Mouse (Mus musculus) neural tube, embryonic 11.5 days (tissue): ENCODE measurements at regions not wholly inside any gene's neighbourhood (a gene's known extent, or its start where the extent isn't known, plus 50 kb on each side); places are given as distances from the start of the nearest gene placed in this dataset.

Source experiments
- ATAC-seq: fragments of 200-750 bp; cut with Nextera tagmentation; 2 replicates; pipeline ENCODE4 v1.8.0; 2017; ENCODE audit warnings: moderate number of reproducible peaks, mild to moderate bottlenecking, moderate TSS enrichment, moderate library complexity; ENCODE audit not compliant: insufficient read depth, low FRiP score, low TSS enrichment
- DNase-seq: peaks from one replicate; pipeline ENCODE4 v3.0.0-alpha.2; 2015; ENCODE audit warnings: low spot score
- H3K27ac ChIP-seq: fragments of 300-500 bp; sonication (generic); 2 replicates; pipeline ENCODE4 v1.5.1; 2014; ENCODE audit warnings: low read depth, mild to moderate bottlenecking, low read length
- H3K27me3 ChIP-seq: fragments of 300-500 bp; sonication (generic); 2 replicates; pipeline ENCODE4 v1.6.1; 2014; ENCODE audit warnings: mild to moderate bottlenecking, low read length, mixed read lengths; ENCODE audit not compliant: control insufficient read depth, insufficient read depth
- H3K36me3 ChIP-seq: fragments of 300-500 bp; sonication (generic); 2 replicates; pipeline ENCODE4 v1.6.1; 2014; ENCODE audit warnings: mild to moderate bottlenecking, low read length, moderate library complexity, mixed read lengths; ENCODE audit not compliant: control insufficient read depth, insufficient read depth
- H3K4me1 ChIP-seq: fragments of 300-500 bp; sonication (generic); 2 replicates; pipeline ENCODE4 v1.6.1; 2014; ENCODE audit warnings: low read length, mixed read lengths; ENCODE audit not compliant: control insufficient read depth, insufficient read depth
- H3K4me2 ChIP-seq: fragments of 300-500 bp; sonication (generic); 2 replicates; pipeline ENCODE4 v1.6.1; 2014; ENCODE audit warnings: low read depth, mild to moderate bottlenecking, moderate library complexity
- H3K4me3 ChIP-seq: fragments of 300-500 bp; sonication (generic); 2 replicates; pipeline ENCODE4 v1.5.1; 2014; ENCODE audit warnings: low read depth, low read length
- H3K9ac ChIP-seq: fragments of 300-500 bp; sonication (generic); 2 replicates; pipeline ENCODE4 v1.6.1; 2014; ENCODE audit warnings: mild to moderate bottlenecking, low read length
- H3K9me3 ChIP-seq: fragments of 300-500 bp; sonication (generic); 2 replicates; pipeline ENCODE4 v1.6.1; 2016; ENCODE audit warnings: low read length; ENCODE audit not compliant: control insufficient read depth
- WGBS: fragments of 180-500 bp; shearing (Covaris S2); extraction: QIAGEN DNeasy Blood & Tissue Kit; methylation state at CpG from one replicate; pipeline ENCODE4 v1.1.7; 2014; 5-methylcytosine and 5-hydroxymethylcytosine counted together

DNA sequence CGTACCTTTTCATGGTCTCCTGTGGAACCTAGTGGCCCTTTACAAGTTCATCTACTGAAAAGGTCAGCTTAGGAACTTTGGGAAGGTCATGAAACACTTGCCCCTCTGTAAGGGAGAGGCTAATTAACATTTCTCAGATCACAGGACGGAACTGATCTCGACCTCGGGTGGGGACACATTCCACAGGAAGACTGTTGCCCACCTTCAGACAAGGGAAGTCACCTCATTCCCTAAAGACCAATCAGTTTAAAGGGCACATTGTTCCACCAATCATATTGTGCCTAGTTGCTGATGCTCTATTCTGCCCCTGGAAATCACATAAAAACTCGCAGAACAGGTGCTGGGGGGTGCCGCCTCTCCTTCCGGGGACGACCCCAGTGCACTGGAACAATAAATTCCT lies 170.8 kb downstream of the Gm10260 start:
- Histone ChIP-seq H3K27me3 (no peaks in the 10 kb centered on the region), H3K4me3 (no peak overlapping the region), H3K36me3 (no peaks in the 10 kb centered on the region), H3K4me1 (no peaks in the 10 kb centered on the region), H3K4me2 (no peak overlapping the region), H3K9ac (no peak overlapping the region), H3K27ac (no peak overlapping the region), H3K9me3 (no peaks in the 10 kb centered on the region)
- DNase-seq: no peak
- no peak for ATAC-seq
- WGBS: 77% methylated on average over 8 of the region's 8 CpGs

DNA sequence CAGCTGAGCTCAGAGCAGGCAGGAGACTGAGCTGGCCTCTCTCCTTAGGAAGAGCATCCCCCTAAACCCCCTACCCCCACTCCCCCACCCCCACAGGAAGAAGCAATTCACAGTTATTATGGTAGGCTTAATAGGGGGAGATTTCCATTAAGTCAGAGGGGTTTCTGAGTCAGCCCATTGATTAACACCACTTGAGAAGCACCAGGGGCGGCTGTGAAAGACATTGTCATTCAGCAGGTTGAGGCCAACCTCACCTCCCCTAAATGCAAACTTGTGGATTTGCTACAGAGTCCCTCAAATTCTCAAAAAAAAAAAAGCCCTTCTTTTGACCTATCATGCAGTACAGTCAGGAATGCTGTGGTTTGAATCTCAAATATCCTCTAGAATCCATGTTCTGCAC lies 172.3 kb downstream of the Gm10260 start:
- Histone ChIP-seq H3K9me3 (no peaks in the 10 kb centered on the region), H3K36me3 (no peaks in the 10 kb centered on the region), H3K27ac (no peak overlapping the region), H3K4me1 (no peaks in the 10 kb centered on the region), H3K4me2 (no peak overlapping the region), H3K27me3 (no peaks in the 10 kb centered on the region), H3K4me3 (no peak overlapping the region), H3K9ac (no peak overlapping the region)
- DNase-seq (no peak), ATAC-seq (no peak)
- 35% methylated on average over 1 of the region's 1 CpGs for WGBS

DNA sequence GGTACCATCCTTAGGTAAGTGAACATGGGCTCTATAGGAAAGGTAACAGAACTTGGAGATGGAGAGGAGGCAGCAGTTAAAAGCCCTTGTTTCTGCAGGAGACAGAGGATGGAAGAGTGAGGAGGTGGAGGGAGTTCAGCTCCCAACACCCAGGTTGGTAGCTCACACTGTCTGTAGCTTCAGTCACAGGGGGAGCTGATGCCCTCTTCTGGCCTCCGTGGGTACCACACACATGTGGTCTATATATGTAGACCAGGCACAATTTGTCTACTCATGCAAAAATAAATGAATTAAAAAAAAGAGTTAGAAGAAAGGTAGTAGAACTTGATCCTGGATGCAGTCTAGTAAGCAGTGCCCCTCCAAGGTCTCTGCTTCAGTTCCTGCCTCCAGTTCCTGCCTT lies 173.3 kb downstream of the Gm10260 start:
- H3K9me3 ChIP-seq: no peaks in the 10 kb centered on the region
- no peak for DNase-seq
- no peak overlapping the region for H3K4me2 ChIP-seq
- 67% methylated on average over 1 of the region's 1 CpGs for WGBS
- H3K27me3 ChIP-seq: no peaks in the 10 kb centered on the region
- no peak overlapping the region for H3K4me3 ChIP-seq
- no peak overlapping the region for H3K9ac ChIP-seq
- H3K4me1 ChIP-seq: no peaks in the 10 kb centered on the region
- no peaks in the 10 kb centered on the region for H3K36me3 ChIP-seq
- ATAC-seq: no peak
- H3K27ac ChIP-seq: no peak overlapping the region

DNA sequence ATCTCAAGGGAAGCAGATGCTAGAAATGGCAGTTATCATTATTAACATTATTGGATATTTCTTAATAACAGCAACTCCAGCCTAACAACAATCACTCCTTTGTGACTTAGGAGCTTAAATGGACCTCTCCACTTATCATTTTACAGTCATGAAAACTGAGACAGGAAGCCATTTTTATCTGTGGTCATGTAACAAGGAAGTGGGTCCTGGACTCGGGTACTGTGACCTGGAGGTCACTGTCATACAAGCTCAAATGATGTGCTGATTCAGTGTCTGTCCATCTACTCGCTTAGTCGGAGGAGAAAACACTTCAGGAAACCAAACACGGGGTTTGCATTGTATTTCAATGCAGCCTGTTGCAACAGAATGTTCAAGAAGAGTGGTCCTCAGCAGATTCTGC lies 176.4 kb downstream of the Gm10260 start:
- no peaks in the 10 kb centered on the region; the same call in 1 of the 2 replicates for H3K4me1 ChIP-seq
- no peak overlapping the region for H3K27ac ChIP-seq
- H3K9me3 ChIP-seq: no peaks in the 10 kb centered on the region
- 80% methylated on average over 4 of the region's 4 CpGs for WGBS
- H3K4me3 ChIP-seq: no peak overlapping the region
- H3K9ac ChIP-seq: no peak overlapping the region
- no peaks in the 10 kb centered on the region for H3K36me3 ChIP-seq
- no peaks in the 10 kb centered on the region for H3K27me3 ChIP-seq
- ATAC-seq (no peak), DNase-seq (no peak)
- H3K4me2 ChIP-seq: no peak overlapping the region

DNA sequence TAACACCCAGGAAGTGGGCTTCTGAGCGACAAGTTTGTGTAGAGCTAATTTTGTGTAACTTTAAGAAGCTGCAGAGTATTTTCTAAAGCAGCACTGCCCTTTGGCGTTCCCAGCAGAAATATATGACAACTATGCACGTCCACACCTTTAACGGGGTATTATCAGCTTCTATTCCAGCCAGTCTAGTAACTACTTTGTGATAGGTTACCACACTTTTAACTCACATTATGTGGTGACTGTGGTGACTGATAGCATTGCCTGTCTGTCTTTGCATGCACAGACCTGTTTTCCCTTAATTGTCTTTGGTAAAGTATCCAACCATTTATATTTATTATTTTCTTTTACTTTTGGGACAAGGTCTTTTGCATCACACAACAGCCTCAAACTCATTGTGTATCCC lies 179.1 kb downstream of the Gm10260 start:
- H3K27ac ChIP-seq: no peak overlapping the region
- 90% methylated on average over 4 of the region's 4 CpGs for WGBS

DNA sequence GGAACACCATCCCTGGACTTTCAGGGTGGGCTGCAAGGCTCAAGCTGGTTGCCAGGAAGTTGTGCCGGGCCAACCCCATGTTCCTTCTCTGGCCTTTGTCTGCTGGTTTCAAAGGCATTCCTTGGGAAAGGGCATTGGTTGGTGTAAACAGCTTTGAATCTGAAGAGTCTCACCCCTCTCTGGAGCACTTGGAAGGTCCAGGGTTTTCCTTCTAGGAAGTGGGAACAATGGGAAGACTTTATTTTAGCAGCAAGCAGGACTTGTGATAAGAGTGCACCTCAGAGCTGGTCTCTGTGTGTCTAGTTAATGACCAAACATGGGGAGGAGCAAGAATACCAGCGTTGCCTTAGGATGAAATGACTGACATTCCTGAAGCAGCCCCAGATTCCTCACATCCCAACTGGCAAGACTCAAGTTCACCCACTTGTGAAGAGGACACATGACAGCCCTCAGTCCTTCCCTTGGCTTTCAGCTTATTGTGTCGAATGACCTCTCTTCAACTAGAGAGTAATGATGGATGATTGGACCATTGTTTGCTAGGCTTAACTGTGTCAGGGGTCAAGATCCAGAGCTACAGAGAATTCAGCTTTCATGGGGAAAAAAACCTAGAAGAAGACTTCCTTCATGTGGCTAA lies 180.1 kb downstream of the Gm10260 start:
- H3K27me3 ChIP-seq: no peaks in the 10 kb centered on the region
- H3K9me3 ChIP-seq: no peaks in the 10 kb centered on the region
- H3K9ac ChIP-seq: no peak overlapping the region
- ATAC-seq: no peak
- whole genome bisulfite sequencing: 9% methylated on average over 3 of the region's 3 CpGs
- H3K4me2 ChIP-seq: no peak overlapping the region
- H3K27ac ChIP-seq: no peak overlapping the region; the same call in 1 of the 2 replicates
- DNase-seq: no peak
- H3K36me3 ChIP-seq: no peaks in the 10 kb centered on the region
- H3K4me1 ChIP-seq: no peaks in the 10 kb centered on the region; the same call in 1 of the 2 replicates
- H3K4me3 ChIP-seq: no peak overlapping the region

More for the DNA sequence above, 179.1 kb downstream of the Gm10260 start:
- no peaks in the 10 kb centered on the region for H3K36me3 ChIP-seq
- DNase-seq (no peak), ATAC-seq (no peak)
- no peak overlapping the region for H3K9ac ChIP-seq
- no peak overlapping the region for H3K4me3 ChIP-seq
- H3K9me3 ChIP-seq: no peaks in the 10 kb centered on the region
- H3K27me3 ChIP-seq: no peaks in the 10 kb centered on the region
- H3K4me2 ChIP-seq: no peak overlapping the region
- no peaks in the 10 kb centered on the region; the same call in 1 of the 2 replicates for H3K4me1 ChIP-seq

DNA sequence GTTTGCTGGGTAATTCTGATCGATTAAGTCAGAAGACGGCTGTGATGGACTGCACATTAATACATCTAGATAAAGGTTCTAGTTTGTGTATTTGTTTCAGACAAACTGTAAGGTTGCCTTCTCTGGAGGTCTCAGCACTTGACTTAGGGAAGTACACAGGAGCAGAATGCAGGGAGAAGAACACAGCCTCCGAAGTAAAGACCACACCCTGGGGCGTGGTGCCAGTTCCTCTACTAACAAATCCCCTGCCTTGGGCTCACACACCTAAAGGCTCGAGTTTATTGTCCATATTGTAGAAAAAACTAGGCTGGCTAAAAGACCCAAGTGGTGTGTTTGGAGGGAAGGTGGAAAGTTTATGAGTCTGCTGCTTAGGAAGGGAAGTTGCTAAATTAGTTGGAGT lies 181.8 kb downstream of the Gm10260 start:
- no peak overlapping the region for H3K9ac ChIP-seq
- H3K27me3 ChIP-seq: no peaks in the 10 kb centered on the region
- H3K9me3 ChIP-seq: no peaks in the 10 kb centered on the region
- no peaks in the 10 kb centered on the region for H3K36me3 ChIP-seq
- no peak for DNase-seq
- no peak overlapping the region for H3K27ac ChIP-seq
- no peak for ATAC-seq
- 76% methylated on average over 5 of the region's 5 CpGs for WGBS
- H3K4me3 ChIP-seq: no peak overlapping the region
- no peaks in the 10 kb centered on the region; the same call in 1 of the 2 replicates for H3K4me1 ChIP-seq
- H3K4me2 ChIP-seq: no peak overlapping the region

DNA sequence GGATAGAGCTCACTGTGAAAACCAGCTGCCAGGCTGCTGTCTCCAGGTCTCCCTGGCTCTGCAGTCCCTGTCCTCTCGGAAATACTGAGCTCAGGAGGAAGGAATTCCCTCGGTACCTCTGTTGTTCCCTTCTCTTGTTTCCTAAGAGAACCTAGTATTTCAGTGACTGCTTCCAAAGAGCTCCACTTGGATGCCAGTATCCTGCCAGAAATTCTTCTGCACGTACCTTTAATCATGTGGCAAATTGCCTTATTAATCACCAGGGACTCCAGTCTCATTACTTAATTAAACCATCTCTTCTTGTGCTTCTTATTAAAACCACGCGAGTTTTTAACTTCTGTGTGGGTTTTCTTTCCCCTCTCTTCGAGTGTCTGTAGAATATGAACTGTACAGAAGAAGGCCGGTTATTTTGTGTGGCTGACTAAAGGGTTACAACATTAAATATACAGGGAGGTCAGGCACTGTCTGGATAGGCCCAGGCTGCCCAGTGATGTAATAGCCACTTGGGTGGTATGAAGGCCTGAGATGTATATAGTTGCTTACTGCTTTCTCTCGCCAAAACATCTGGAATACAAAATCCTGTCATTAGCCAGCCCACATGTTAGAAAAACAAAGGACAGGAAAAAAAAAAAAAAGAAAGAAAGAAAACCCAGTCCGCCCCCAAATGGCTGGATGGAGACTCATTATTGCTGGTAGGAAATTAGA lies 183.2 kb downstream of the Gm10260 start:
- H3K4me2 ChIP-seq: no peak overlapping the region
- no peak for ATAC-seq
- H3K9ac ChIP-seq: no peak overlapping the region
- no peaks in the 10 kb centered on the region for H3K36me3 ChIP-seq
- no peaks in the 10 kb centered on the region for H3K9me3 ChIP-seq
- WGBS: 48% methylated on average over 9 of the region's 9 CpGs
- no peak overlapping the region for H3K27ac ChIP-seq
- H3K4me1 ChIP-seq: peaks cover 6% of the 10 kb centered on the region; the same call in 1 of the 2 replicates
- H3K4me3 ChIP-seq: no peak overlapping the region
- no peak for DNase-seq
- no peaks in the 10 kb centered on the region for H3K27me3 ChIP-seq

DNA sequence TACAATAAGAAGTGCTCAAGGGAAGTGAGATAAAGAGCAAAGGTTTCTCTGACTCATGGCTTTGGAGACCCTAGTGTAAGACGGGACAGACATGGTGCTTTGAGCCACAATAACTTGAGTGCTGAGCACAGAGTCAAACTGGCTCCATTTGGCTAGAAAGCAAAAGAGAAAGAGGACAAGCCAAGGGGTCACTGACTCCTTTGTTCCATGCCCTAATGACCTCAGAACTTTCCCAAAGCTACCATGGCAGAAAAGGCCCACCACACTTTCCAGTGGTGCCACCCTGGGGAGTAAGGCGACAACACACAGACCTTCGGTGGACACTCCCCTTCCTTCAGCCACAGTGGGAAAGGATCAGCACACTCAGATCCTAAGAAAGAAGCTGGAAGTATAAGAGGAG lies 186.8 kb downstream of the Gm10260 start:
- Histone ChIP-seq H3K9me3 (no peaks in the 10 kb centered on the region), H3K4me3 (no peak overlapping the region), H3K27ac (no peak overlapping the region), H3K27me3 (no peaks in the 10 kb centered on the region), H3K4me2 (no peak overlapping the region), H3K4me1 (0 out of 2 replicates have a peak, but pooled peaks cover 7% of the 10 kb centered on the region), H3K36me3 (no peaks in the 10 kb centered on the region), H3K9ac (no peak overlapping the region)
- 28% methylated on average over 3 of the region's 3 CpGs for WGBS
- ATAC-seq (no peak), DNase-seq (no peak)
